Mouse (Mus musculus): Measurements from ENCODE around the gene Def6. TPM values are rescaled to one million over a fixed set of nuclear protein-coding genes. Genes with fewer than 3 reads are reported as not detected.

The Def6 gene
- polyA plus RNA-seq, 1 experiment from 2014 or later = 3.5 TPM

GRCm38 (mm10) chr17:28180331-28180730 lies 27.2 kb upstream of the Def6 start:
- Histone ChIP-seq H3K27me3 (ENCODE audit: control insufficient read depth, insufficient read depth, low read length) (no peaks in the 10 kb centered on the region), H3K27ac (ENCODE audit: low read depth, low read length) (no peak overlapping the region), H3K4me3 (ENCODE audit: low read length) (no peak overlapping the region), H3K4me2 (replicated peaks; ENCODE audit: low read depth, low read length) (no peak overlapping the region), H3K9me3 (ENCODE audit: control insufficient read depth, low read length) (no peaks in the 10 kb centered on the region), H3K36me3 (ENCODE audit: control insufficient read depth, insufficient read depth, low read length) (peaks cover 6% of the 10 kb centered on the region; the same call in 1 of the 2 replicates), H3K4me1 (ENCODE audit: control insufficient read depth, insufficient read depth, low read length) (peaks cover 21% of the 10 kb centered on the region), H3K9ac (ENCODE audit: low read depth, low read length) (no peak overlapping the region)
- WGBS = 42% methylated on average over 4 of the region's 4 CpGs
- no peak for ATAC-seq (ENCODE audit: low FRiP score, low TSS enrichment)

- no peak overlapping the region for H3K9ac ChIP-seq (ENCODE audit: low read depth, low read length)
- H3K27ac ChIP-seq (ENCODE audit: low read depth, low read length) = no peak overlapping the region
- peaks cover 21% of the 10 kb centered on the region for H3K4me1 ChIP-seq (ENCODE audit: control insufficient read depth, insufficient read depth, low read length)
Observed at GRCm38 (mm10) chr17:28180783-28181544, 26.6 kb upstream of the Def6 start.

GRCm38 (mm10) chr17:28184971-28185638 lies 22.5 kb upstream of the Def6 start:
- H3K27ac ChIP-seq (ENCODE audit: low read depth, low read length) = no peak overlapping the region
- H3K4me3 ChIP-seq (ENCODE audit: low read length) = no peak overlapping the region
- ATAC-seq (ENCODE audit: low FRiP score, low TSS enrichment) = no peak
- no peak overlapping the region for H3K9ac ChIP-seq (ENCODE audit: low read depth, low read length)
- 91% methylated on average over 7 of the region's 7 CpGs for WGBS
- H3K9me3 ChIP-seq (ENCODE audit: control insufficient read depth, low read length) = no peaks in the 10 kb centered on the region
- H3K4me2 ChIP-seq (replicated peaks; ENCODE audit: low read depth, low read length) = no peak overlapping the region
- peaks cover 9% of the 10 kb centered on the region; the same call in 1 of the 2 replicates for H3K4me1 ChIP-seq (ENCODE audit: control insufficient read depth, insufficient read depth, low read length)
- H3K36me3 ChIP-seq (ENCODE audit: control insufficient read depth, insufficient read depth, low read length) = peaks cover 17% of the 10 kb centered on the region
- no peaks in the 10 kb centered on the region for H3K27me3 ChIP-seq (ENCODE audit: control insufficient read depth, insufficient read depth, low read length)

More at GRCm38 (mm10) chr17:28180783-28181544, 26.6 kb upstream of the Def6 start:
- H3K27me3 ChIP-seq (ENCODE audit: control insufficient read depth, insufficient read depth, low read length) = no peaks in the 10 kb centered on the region
- peaks cover 6% of the 10 kb centered on the region; the same call in 1 of the 2 replicates for H3K36me3 ChIP-seq (ENCODE audit: control insufficient read depth, insufficient read depth, low read length)
- no peak overlapping the region for H3K4me2 ChIP-seq (replicated peaks; ENCODE audit: low read depth, low read length)
- no peak overlapping the region for H3K4me3 ChIP-seq (ENCODE audit: low read length)
- no peaks in the 10 kb centered on the region for H3K9me3 ChIP-seq (ENCODE audit: control insufficient read depth, low read length)
- 79% methylated on average over 15 of the region's 15 CpGs for WGBS
- ATAC-seq (ENCODE audit: low FRiP score, low TSS enrichment) = no peak

DNA sequence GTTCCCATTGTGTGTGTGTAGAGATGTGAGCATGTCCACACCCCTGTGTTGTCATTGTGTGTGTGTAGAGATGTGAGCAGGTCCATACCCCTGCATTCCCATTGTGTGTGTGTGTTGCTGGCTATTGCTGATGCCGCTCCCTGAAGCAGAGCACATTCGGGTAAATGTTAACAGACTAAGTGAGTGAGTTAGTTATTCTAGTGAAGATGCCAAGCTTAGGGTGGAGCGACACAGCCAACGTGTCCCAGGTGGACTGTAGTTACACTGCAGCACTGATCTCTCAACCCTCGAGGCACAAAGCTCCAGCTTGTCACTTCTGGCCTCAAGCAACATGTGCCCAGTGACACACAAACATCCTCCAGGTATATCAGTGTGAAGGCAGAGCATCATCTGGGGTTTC lies 19.3 kb upstream of the Def6 start:
- no peak for ATAC-seq (ENCODE audit: low FRiP score, low TSS enrichment)
- WGBS = 83% methylated on average over 5 of the region's 5 CpGs

GRCm38 (mm10) chr17:28192754-28193153 lies 14.8 kb upstream of the Def6 start:
- Histone ChIP-seq H3K4me1 (ENCODE audit: control insufficient read depth, insufficient read depth, low read length) (no peaks in the 10 kb centered on the region), H3K4me3 (ENCODE audit: low read length) (no peak overlapping the region), H3K27me3 (ENCODE audit: control insufficient read depth, insufficient read depth, low read length) (no peaks in the 10 kb centered on the region), H3K36me3 (ENCODE audit: control insufficient read depth, insufficient read depth, low read length) (peaks cover 68% of the 10 kb centered on the region), H3K4me2 (replicated peaks; ENCODE audit: low read depth, low read length) (no peak overlapping the region), H3K9me3 (ENCODE audit: control insufficient read depth, low read length) (no peaks in the 10 kb centered on the region), H3K27ac (ENCODE audit: low read depth, low read length) (no peak overlapping the region), H3K9ac (ENCODE audit: low read depth, low read length) (no peak overlapping the region)
- no peak for ATAC-seq (ENCODE audit: low FRiP score, low TSS enrichment)
- 71% methylated on average over 1 of the region's 1 CpGs for WGBS

More for the DNA sequence above, 19.3 kb upstream of the Def6 start:
- Histone ChIP-seq H3K27ac (ENCODE audit: low read depth, low read length) (no peak overlapping the region), H3K9me3 (ENCODE audit: control insufficient read depth, low read length) (no peaks in the 10 kb centered on the region), H3K4me1 (ENCODE audit: control insufficient read depth, insufficient read depth, low read length) (no peaks in the 10 kb centered on the region), H3K4me3 (ENCODE audit: low read length) (no peak overlapping the region), H3K27me3 (ENCODE audit: control insufficient read depth, insufficient read depth, low read length) (no peaks in the 10 kb centered on the region), H3K9ac (ENCODE audit: low read depth, low read length) (no peak overlapping the region), H3K36me3 (ENCODE audit: control insufficient read depth, insufficient read depth, low read length) (peaks cover 45% of the 10 kb centered on the region), H3K4me2 (replicated peaks; ENCODE audit: low read depth, low read length) (no peak overlapping the region)

DNA sequence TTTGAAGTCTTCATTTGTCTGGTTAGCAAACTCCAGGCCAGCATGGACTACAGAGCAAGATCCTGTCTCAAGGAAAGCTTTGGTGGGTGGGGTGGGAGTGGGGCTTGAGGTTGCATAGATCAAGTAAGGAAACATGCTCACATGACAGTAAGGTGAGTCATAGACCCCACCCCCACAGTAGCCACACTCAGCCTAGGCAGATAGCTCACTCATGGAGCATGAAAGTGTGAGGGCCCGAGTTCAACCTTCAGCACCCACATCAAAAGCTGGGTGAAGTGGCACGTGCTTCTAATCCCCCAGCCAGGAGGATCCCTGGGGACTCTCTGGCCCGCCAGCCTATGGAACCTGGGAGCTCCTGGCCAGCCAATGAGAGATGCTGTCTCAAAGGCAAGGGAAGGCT lies 14.0 kb upstream of the Def6 start:
- Histone ChIP-seq H3K9ac (ENCODE audit: low read depth, low read length) (no peak overlapping the region), H3K4me1 (ENCODE audit: control insufficient read depth, insufficient read depth, low read length) (no peaks in the 10 kb centered on the region), H3K27me3 (ENCODE audit: control insufficient read depth, insufficient read depth, low read length) (no peaks in the 10 kb centered on the region), H3K4me2 (replicated peaks; ENCODE audit: low read depth, low read length) (no peak overlapping the region), H3K9me3 (ENCODE audit: control insufficient read depth, low read length) (no peaks in the 10 kb centered on the region), H3K27ac (ENCODE audit: low read depth, low read length) (no peak overlapping the region), H3K36me3 (ENCODE audit: control insufficient read depth, insufficient read depth, low read length) (peaks cover 66% of the 10 kb centered on the region), H3K4me3 (ENCODE audit: low read length) (no peak overlapping the region)
- WGBS = 87% methylated on average over 3 of the region's 3 CpGs
- ATAC-seq (ENCODE audit: low FRiP score, low TSS enrichment) = no peak

GRCm38 (mm10) chr17:28195033-28195432 lies 12.5 kb upstream of the Def6 start:
- no peak overlapping the region for H3K4me3 ChIP-seq (ENCODE audit: low read length)
- ATAC-seq (ENCODE audit: low FRiP score, low TSS enrichment) = no peak
- no peak overlapping the region for H3K9ac ChIP-seq (ENCODE audit: low read depth, low read length)
- no peak overlapping the region for H3K4me2 ChIP-seq (replicated peaks; ENCODE audit: low read depth, low read length)
- H3K9me3 ChIP-seq (ENCODE audit: control insufficient read depth, low read length) = no peaks in the 10 kb centered on the region
- H3K4me1 ChIP-seq (ENCODE audit: control insufficient read depth, insufficient read depth, low read length) = no peaks in the 10 kb centered on the region
- H3K27me3 ChIP-seq (ENCODE audit: control insufficient read depth, insufficient read depth, low read length) = no peaks in the 10 kb centered on the region
- H3K36me3 ChIP-seq (ENCODE audit: control insufficient read depth, insufficient read depth, low read length) = peaks cover 75% of the 10 kb centered on the region
- no peak overlapping the region for H3K27ac ChIP-seq (ENCODE audit: low read depth, low read length)
- WGBS = 97% methylated on average over 10 of the region's 10 CpGs

DNA sequence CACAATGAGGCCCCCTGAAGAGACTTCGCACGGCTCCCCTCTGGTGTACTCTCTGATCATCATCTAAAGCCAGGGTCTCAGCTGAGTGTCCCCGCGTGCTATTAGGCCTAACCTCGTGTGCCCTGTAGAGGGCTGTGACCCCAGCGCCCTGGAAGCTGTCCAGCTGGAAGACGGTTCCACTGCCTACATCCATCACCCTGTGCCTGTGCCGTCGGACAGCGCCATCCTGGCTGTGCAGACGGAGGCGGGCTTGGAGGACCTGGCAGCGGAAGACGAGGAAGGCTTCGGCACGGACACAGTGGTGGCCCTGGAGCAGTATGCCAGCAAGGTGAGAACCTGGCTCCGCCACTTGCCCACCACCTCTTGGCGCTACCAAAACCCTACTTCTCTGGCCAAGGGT lies 9.9 kb upstream of the Def6 start:
- Histone ChIP-seq H3K27me3 (ENCODE audit: control insufficient read depth, insufficient read depth, low read length) (no peaks in the 10 kb centered on the region), H3K36me3 (ENCODE audit: control insufficient read depth, insufficient read depth, low read length) (peaks cover 77% of the 10 kb centered on the region), H3K4me1 (ENCODE audit: control insufficient read depth, insufficient read depth, low read length) (no peaks in the 10 kb centered on the region), H3K9me3 (ENCODE audit: control insufficient read depth, low read length) (no peaks in the 10 kb centered on the region), H3K9ac (ENCODE audit: low read depth, low read length) (no peak overlapping the region), H3K4me3 (ENCODE audit: low read length) (no peak overlapping the region), H3K4me2 (replicated peaks; ENCODE audit: low read depth, low read length) (no peak overlapping the region), H3K27ac (ENCODE audit: low read depth, low read length) (no peak overlapping the region)
- 62% methylated on average over 18 of the region's 18 CpGs for WGBS
- ATAC-seq (ENCODE audit: low FRiP score, low TSS enrichment) = no peak

DNA sequence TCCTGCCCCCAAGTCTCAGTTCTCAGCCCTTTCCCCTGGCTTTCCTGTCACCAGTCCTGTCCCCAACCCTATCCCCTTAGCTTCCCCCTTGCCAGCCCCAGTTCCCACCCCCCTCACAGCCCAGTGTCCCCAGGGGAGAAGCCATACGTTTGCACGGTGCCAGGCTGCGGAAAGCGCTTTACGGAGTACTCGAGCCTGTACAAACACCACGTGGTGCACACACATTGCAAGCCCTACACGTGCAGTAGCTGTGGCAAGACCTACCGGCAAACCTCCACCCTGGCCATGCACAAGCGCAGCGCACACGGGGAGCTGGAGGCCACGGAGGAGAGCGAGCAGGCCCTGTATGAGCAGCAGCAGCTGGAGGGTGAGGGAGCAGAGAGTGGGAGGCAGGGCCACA lies 5.6 kb upstream of the Def6 start:
- no peaks in the 10 kb centered on the region for H3K9me3 ChIP-seq (ENCODE audit: control insufficient read depth, low read length)
- H3K4me1 ChIP-seq (ENCODE audit: control insufficient read depth, insufficient read depth, low read length) = peaks cover under 1% of the 10 kb centered on the region; the same call in 1 of the 2 replicates
- no peak overlapping the region for H3K4me2 ChIP-seq (replicated peaks; ENCODE audit: low read depth, low read length)
- H3K4me3 ChIP-seq (ENCODE audit: low read length) = no peak overlapping the region
- 75% methylated on average over 14 of the region's 14 CpGs for WGBS
- no peaks in the 10 kb centered on the region for H3K27me3 ChIP-seq (ENCODE audit: control insufficient read depth, insufficient read depth, low read length)
- no peak for ATAC-seq (ENCODE audit: low FRiP score, low TSS enrichment)
- H3K27ac ChIP-seq (ENCODE audit: low read depth, low read length) = no peak overlapping the region
- no peak overlapping the region for H3K9ac ChIP-seq (ENCODE audit: low read depth, low read length)
- peaks cover 65% of the 10 kb centered on the region for H3K36me3 ChIP-seq (ENCODE audit: control insufficient read depth, insufficient read depth, low read length)
